8 mouse cellular contexts compared by ENCODE assay signal in genomic region chr7:29044302-29044701, GRCm38 (mm10).
A peak's percentile ranks its signal among the peaks of the same experiment; 100 is the strongest.
DNase-seq lines count a peak whose midpoint lies in the region; ATAC-seq and TF ChIP-seq lines count a peak whose summit lies in the region.
"Had no signal": no experiment of that assay in that cellular context is flagged by ENCODE, and none has a peak within 500 bp of the region (broad histone marks: within the 10 kb centered on the region; RNA-seq: fewer than 3 reads in every experiment).

No protein-coding gene starts in this region.

- 56% methylated on average over 9 of the region's 9 CpGs for WGBS in kidney, embryonic 16.5 days
- WGBS in hindbrain, embryonic 16.5 days, result 41% methylated on average over 9 of the region's 9 CpGs
- WGBS in neural tube, embryonic 14.5 days, result 47% methylated on average over 9 of the region's 9 CpGs

- H3K9me3 ChIP-seq in kidney, embryonic 16.5 days (ENCODE audit: low read length), result no peaks in the 10 kb centered on the region; the same call in 1 of the 2 replicates
- H3K9me3 ChIP-seq in hindbrain, embryonic 16.5 days (ENCODE audit: control insufficient read depth, low read length), result no peaks in the 10 kb centered on the region; the same call in 1 of the 2 replicates
- no peaks in the 10 kb centered on the region for H3K9me3 ChIP-seq in neural tube, embryonic 14.5 days (ENCODE audit: control insufficient read depth, low read length)

- H3K36me3 ChIP-seq in kidney, embryonic 16.5 days (ENCODE audit: insufficient read depth, low read length), result no peaks in the 10 kb centered on the region
- H3K36me3 ChIP-seq in hindbrain, embryonic 16.5 days (ENCODE audit: control insufficient read depth, insufficient read depth, low read length), result no peaks in the 10 kb centered on the region
- no peaks in the 10 kb centered on the region for H3K36me3 ChIP-seq in neural tube, embryonic 14.5 days (ENCODE audit: control insufficient read depth, insufficient read depth, low read length)
- H3K36me3 ChIP-seq: liver, embryonic 13.5 days had no signal

- TF ChIP-seq CTCF in brain, embryonic 14.5 days (IDR thresholded peaks at IDR 0.05; ENCODE audit: borderline replicate concordance, extremely low read depth, insufficient read depth, insufficient read length), result no peak

- no peak for ATAC-seq in kidney, embryonic 16.5 days (ENCODE audit: low FRiP score, low TSS enrichment)
- ATAC-seq in hindbrain, embryonic 16.5 days, result no peak
- ATAC-seq in neural tube, embryonic 14.5 days (ENCODE audit: low read depth), result 0 out of 2 replicates have a peak, but pooled peaks have one; percentile 3

- H3K9ac ChIP-seq in kidney, embryonic 16.5 days (replicated peaks; ENCODE audit: low read length), result no peak overlapping the region
- no peak overlapping the region for H3K9ac ChIP-seq in hindbrain, embryonic 16.5 days (ENCODE audit: low read depth, low read length)
- H3K9ac ChIP-seq in neural tube, embryonic 14.5 days (replicated peaks; ENCODE audit: low read depth, low read length), result no peak overlapping the region
- H3K9ac ChIP-seq: liver, embryonic 13.5 days had no signal

- H3K4me2 ChIP-seq in kidney, embryonic 16.5 days (replicated peaks; ENCODE audit: low read depth, low read length), result peak overlapping the region; percentile 33
- no peak overlapping the region for H3K4me2 ChIP-seq in hindbrain, embryonic 16.5 days (ENCODE audit: low read length)
- no peak overlapping the region for H3K4me2 ChIP-seq in neural tube, embryonic 14.5 days (ENCODE audit: low read depth, low read length)
- H3K4me2 ChIP-seq: liver, embryonic 13.5 days had no signal

- H3K4me1 ChIP-seq in kidney, embryonic 16.5 days (ENCODE audit: insufficient read depth, low read length), result peaks cover 36% of the 10 kb centered on the region
- H3K4me1 ChIP-seq in hindbrain, embryonic 16.5 days (ENCODE audit: control insufficient read depth, insufficient read depth, low read depth, low read length), result peaks cover 8% of the 10 kb centered on the region
- peaks cover 10% of the 10 kb centered on the region for H3K4me1 ChIP-seq in neural tube, embryonic 14.5 days (ENCODE audit: control insufficient read depth, insufficient read depth, low read length)

- TF ChIP-seq POLR2A in brain, embryonic 14.5 days (IDR thresholded peaks at IDR 0.05; ENCODE audit: borderline replicate concordance, extremely low read depth, insufficient read depth, insufficient read length, poor library complexity, severe bottlenecking), result no peak

- no peak overlapping the region for H3K27ac ChIP-seq in kidney, embryonic 16.5 days (ENCODE audit: low read length)
- H3K27ac ChIP-seq in hindbrain, embryonic 16.5 days (ENCODE audit: low read depth, low read length), result peak overlapping the region; percentile 42; the same call in 1 of the 2 replicates
- H3K27ac ChIP-seq in neural tube, embryonic 14.5 days (ENCODE audit: low read depth, low read length), result peak overlapping the region; percentile 56; the same call in 1 of the 2 replicates
- H3K27ac ChIP-seq: liver, embryonic 13.5 days had no signal

- H3K27me3 ChIP-seq in kidney, embryonic 16.5 days (ENCODE audit: insufficient read depth, low read length), result no peaks in the 10 kb centered on the region
- no peaks in the 10 kb centered on the region; the same call in 1 of the 2 replicates for H3K27me3 ChIP-seq in hindbrain, embryonic 16.5 days (replicated peaks; ENCODE audit: control insufficient read depth, insufficient read depth, low read length)
- H3K27me3 ChIP-seq in neural tube, embryonic 14.5 days (ENCODE audit: control insufficient read depth, insufficient read depth, low read length), result no peaks in the 10 kb centered on the region
- H3K27me3 ChIP-seq: liver, embryonic 13.5 days had no signal

- H3K4me3 ChIP-seq in kidney, embryonic 16.5 days (ENCODE audit: low read length), result no peak overlapping the region
- H3K4me3 ChIP-seq in hindbrain, embryonic 16.5 days (ENCODE audit: low read length), result no peak overlapping the region
- H3K4me3 ChIP-seq in neural tube, embryonic 14.5 days (ENCODE audit: low read depth, low read length), result no peak overlapping the region
- H3K4me3 ChIP-seq: liver, embryonic 13.5 days had no signal

- no peak for DNase-seq in kidney, adult 8-10 months
- DNase-seq in brain, embryonic 14.5 days (ENCODE audit: low read depth), result peak; percentile 41
- no peak for DNase-seq in right cerebral cortex, postnatal 4 days
- DNase-seq in spleen, adult 12 weeks (ENCODE audit: low spot score), result no peak
- DNase-seq: liver, embryonic 13.5 days had no signal
